Mouse (Mus musculus): ENCODE results near the gene Grik5.

DNA sequence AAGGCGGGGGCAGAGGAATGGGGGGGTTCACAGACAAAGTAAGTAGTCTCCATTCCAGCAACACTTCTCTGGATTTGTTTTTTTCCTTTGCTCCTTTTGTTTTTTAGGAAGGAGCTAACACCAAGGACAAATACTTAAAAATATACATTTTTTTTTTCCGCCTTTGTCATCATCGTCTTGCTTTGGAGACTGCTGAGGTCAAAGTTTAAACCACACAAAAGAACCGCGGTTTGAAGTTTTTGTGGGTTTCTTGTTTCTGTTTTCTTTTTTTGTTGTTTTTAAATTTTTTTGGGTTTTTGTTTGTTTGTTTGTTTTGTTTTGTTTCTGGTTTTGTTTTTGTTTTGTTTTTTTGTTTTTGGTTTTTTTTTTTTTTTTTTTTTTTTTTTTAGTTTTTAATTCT, 15.8 kb upstream of the Grik5 start:
- TF ChIP-seq CTCF (IDR thresholded peaks at IDR 0.05) (no peak), EP300 (IDR thresholded peaks at IDR 0.05) (no peak)
